Mouse (Mus musculus) heart, postnatal 0 days (tissue): ENCODE data around the gene Palm2.

Source experiments
- CTCF ChIP-seq: IDR thresholded peaks from 2 replicates; pipeline ENCODE4 v1.5.1; 2016; ENCODE audit warnings: antibody characterized with exemption, control low read depth, low read depth
- EP300 ChIP-seq: IDR thresholded peaks from 2 replicates; pipeline ENCODE4 v1.6.1; 2016; ENCODE audit warnings: antibody characterized with exemption, low read depth

DNA sequence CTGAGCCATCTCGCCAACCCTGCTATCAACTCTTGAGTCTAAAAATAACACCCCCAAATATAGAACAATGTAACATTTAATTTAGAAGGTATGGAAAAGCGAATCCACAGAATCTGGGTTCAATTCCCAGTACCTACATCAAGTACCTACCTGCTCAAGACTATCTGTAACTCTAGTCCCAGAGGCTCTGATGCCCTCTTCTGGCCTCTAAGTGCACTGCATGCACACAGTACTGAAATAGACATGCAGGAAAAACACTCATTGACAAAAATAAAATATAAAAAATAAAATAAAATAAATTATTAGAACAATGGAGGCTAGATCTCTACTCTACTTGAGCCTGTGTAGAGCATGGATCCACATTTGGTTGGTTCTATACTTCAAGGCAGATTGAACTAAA lies 49.7 kb upstream of the Palm2 start:
- TF ChIP-seq CTCF (peak; percentile 26; the same call in 1 of the 2 replicates), EP300 (no peak)
